Mouse (Mus musculus): ENCODE results near the gene Vmn2r84. TPM values are rescaled to one million over a fixed set of nuclear protein-coding genes. Genes with fewer than 3 reads are reported as not detected.
"Not testable (repeated sequence)": the region's sequence is repeated elsewhere in the genome, so short reads cannot be mapped to it uniquely, and the experiment has no call there.

The Vmn2r84 gene
- polyA plus RNA-seq, 1 experiment from 2014 or later: not detected

- Histone ChIP-seq H3K27me3 (no peaks in the 10 kb centered on the region), H3K4me1 (no peaks in the 10 kb centered on the region), H3K4me2 (no peak overlapping the region), H3K4me3 (replicated peaks) (no peak overlapping the region), H3K9me3 (no peaks in the 10 kb centered on the region), H3K9ac (no peak overlapping the region), H3K27ac (no peak overlapping the region), H3K36me3 (replicated peaks) (no peaks in the 10 kb centered on the region)
- ATAC-seq (ENCODE audit: low FRiP score): no peak
Measured at GRCm38 (mm10) chr10:130368384-130368783, 25.7 kb downstream of the Vmn2r84 start.

DNA sequence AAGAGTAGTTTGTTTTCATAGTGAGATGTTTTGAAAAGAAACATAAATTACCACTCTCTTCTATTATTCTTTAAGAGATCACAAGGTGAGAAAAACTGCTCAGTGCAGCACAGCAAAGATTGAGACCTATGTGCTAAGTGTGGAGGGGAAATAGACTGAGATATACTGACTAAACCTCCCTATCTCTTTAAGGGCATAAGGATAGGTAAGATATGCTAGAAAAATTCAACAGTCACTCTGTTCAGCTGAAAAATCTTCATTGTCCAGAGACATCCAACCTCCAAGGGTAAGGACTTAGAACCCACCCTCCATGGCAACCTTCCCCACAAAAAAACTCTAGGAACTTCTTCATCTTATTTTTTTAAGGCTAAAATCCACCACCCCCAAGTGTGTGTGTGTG lies 29.4 kb downstream of the Vmn2r84 start:
- no peaks in the 10 kb centered on the region for H3K9me3 ChIP-seq
- no peak overlapping the region for H3K4me2 ChIP-seq
- no peak overlapping the region for H3K27ac ChIP-seq
- no peaks in the 10 kb centered on the region for H3K27me3 ChIP-seq
- no peak overlapping the region for H3K4me3 ChIP-seq (replicated peaks)
- no peak overlapping the region for H3K9ac ChIP-seq
- no peak for ATAC-seq (ENCODE audit: low FRiP score)
- H3K36me3 ChIP-seq (replicated peaks): no peaks in the 10 kb centered on the region
- no peaks in the 10 kb centered on the region for H3K4me1 ChIP-seq

DNA sequence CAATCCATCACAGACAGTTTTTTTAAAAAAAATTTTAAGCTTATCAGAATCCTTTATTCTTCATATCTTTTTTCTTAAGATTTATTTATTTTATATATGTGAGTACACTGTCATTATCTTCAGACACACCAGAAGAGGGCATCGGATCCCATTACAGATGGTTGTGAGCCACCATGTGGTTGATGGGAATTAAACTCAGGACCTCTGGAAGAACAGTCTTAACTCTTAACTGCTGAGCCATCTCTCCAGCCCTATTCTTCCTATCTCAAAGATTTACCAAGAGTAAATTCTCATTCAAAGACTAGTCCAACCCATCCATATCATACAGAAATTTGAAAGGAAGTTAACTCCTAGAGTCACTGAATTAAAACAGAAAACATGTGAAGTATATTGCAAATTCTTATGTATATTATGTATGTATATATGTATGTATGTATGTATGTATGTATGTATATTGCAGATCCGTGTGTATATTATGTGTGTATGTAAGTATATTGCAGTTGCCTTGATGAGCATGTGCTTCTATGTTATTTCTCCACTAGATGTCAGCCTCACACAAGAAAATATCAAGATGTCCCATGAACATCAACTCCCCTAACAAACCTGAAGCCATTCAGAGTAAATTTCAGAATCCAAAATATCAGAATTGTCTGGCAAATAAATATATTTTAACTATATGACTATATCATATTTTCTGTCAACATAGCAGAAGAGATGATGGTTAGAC lies 30.5 kb downstream of the Vmn2r84 start:
- Histone ChIP-seq H3K9me3 (no peaks in the 10 kb centered on the region), H3K4me3 (replicated peaks) (no peak overlapping the region), H3K9ac (no peak overlapping the region), H3K36me3 (replicated peaks) (no peaks in the 10 kb centered on the region), H3K4me2 (no peak overlapping the region), H3K27ac (no peak overlapping the region), H3K4me1 (no peaks in the 10 kb centered on the region), H3K27me3 (no peaks in the 10 kb centered on the region)
- WGBS: 60% methylated on average over 2 of the region's 2 CpGs
- peak; percentile 79; the same call in 1 of the 2 replicates for ATAC-seq (ENCODE audit: low FRiP score)

GRCm38 (mm10) chr10:130344056-130344455 lies 50.1 kb downstream of the Vmn2r84 start:
- Histone ChIP-seq H3K27ac (no peak overlapping the region), H3K27me3 (no peaks in the 10 kb centered on the region), H3K4me1 (no peaks in the 10 kb centered on the region), H3K36me3 (replicated peaks) (no peaks in the 10 kb centered on the region), H3K9ac (no peak overlapping the region), H3K4me2 (no peak overlapping the region), H3K4me3 (replicated peaks) (no peak overlapping the region), H3K9me3 (no peaks in the 10 kb centered on the region)
- no peak for ATAC-seq (ENCODE audit: low FRiP score)
- 96% methylated on average over 1 of the region's 1 CpGs for WGBS

DNA sequence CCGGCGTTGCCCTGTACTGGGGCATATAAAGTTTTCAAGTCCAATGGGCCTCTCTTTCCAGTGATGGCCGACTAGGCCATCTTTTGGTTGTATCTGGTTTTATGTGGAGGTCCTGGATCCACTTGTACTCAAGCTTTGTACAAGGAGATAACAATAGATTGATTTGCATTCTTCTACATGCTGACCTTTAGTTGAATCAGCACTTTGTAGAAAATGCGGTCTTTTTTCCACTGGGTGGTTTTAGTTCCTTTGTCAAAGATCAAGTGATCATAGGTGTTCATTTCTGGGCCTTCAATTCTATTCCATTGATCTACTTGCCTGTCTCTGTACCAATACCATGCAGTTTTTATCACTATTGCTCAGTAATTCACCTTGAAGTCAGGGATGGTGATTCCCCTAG lies 54.1 kb downstream of the Vmn2r84 start:
- H3K4me3 ChIP-seq (replicated peaks); H3K27ac ChIP-seq; H3K4me2 ChIP-seq; ATAC-seq (ENCODE audit: low FRiP score); H3K9ac ChIP-seq; H3K27me3 ChIP-seq; H3K4me1 ChIP-seq; H3K36me3 ChIP-seq (replicated peaks); H3K9me3 ChIP-seq: not testable (repeated sequence)
- WGBS: 89% methylated on average over 4 of the region's 4 CpGs

DNA sequence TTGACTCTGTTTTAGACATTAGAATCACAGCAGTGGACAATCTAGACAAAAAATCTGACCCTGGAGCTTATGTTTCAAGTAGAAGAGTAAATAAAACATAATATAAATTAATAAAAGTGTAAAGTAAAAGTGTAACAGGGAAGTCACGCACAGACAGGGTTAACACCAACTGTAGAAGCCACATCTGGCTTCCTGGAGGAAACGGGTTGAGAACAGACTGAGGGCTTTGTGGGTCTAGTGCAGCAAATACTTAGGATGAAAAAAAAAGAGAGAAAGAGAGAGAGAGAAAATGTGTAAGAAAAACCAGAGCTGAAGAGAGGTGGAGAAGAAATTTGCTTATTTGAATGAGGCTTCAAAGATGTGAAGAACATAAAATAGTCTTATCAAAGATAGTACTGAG lies 56.6 kb downstream of the Vmn2r84 start:
- Histone ChIP-seq H3K4me3 (replicated peaks) (no peak overlapping the region), H3K36me3 (replicated peaks) (no peaks in the 10 kb centered on the region), H3K9me3 (no peaks in the 10 kb centered on the region), H3K27ac (no peak overlapping the region), H3K9ac (no peak overlapping the region), H3K27me3 (no peaks in the 10 kb centered on the region), H3K4me2 (no peak overlapping the region), H3K4me1 (no peaks in the 10 kb centered on the region)
- WGBS: 76% methylated on average over 2 of the region's 2 CpGs
- ATAC-seq (ENCODE audit: low FRiP score): no peak

DNA sequence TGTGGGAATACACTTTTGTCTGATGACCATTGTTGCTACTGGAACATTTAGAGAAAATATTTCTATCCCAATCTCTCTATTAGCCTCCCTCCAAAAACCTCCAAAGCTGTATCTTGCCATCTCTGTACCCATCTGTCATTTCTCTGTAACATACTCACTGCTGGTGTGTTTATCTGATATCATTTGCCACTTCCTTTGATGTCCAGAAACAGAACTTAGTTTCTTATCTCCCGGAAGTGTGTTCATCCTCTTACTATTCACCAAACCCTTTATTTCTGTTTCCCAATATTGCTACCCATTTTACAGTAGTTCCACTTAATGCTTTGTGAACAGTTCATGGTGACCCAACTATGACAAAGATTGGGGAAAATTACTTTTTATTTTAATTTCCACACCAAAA lies 57.7 kb downstream of the Vmn2r84 start:
- Histone ChIP-seq H3K36me3 (replicated peaks) (no peaks in the 10 kb centered on the region), H3K4me1 (no peaks in the 10 kb centered on the region), H3K9me3 (no peaks in the 10 kb centered on the region), H3K9ac (no peak overlapping the region), H3K27ac (no peak overlapping the region), H3K4me2 (no peak overlapping the region), H3K4me3 (replicated peaks) (no peak overlapping the region), H3K27me3 (no peaks in the 10 kb centered on the region)
- 90% methylated on average over 1 of the region's 1 CpGs for WGBS
- no peak for ATAC-seq (ENCODE audit: low FRiP score)

DNA sequence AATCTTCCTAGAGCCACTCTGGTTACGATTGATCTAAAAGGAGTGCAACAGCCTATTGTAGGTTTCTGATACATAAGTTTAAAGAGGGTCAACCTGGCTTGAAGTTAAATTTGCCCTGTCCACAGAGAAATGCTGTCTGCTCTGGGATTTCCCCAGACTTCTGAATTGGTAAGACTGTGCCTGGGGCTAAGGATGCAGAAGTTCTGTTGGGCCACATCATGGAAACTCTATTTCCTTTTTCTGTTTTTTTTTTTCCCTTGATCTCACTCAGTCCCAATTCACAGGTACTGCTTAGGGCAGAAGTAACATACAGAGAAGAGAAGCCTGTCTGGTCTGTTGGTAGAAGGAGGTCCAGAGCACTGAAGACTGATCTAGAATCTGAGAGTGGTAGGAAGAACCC lies 63.4 kb downstream of the Vmn2r84 start:
- ATAC-seq (ENCODE audit: low FRiP score): no peak
- WGBS: 95% methylated on average over 1 of the region's 1 CpGs
- H3K27ac ChIP-seq: no peak overlapping the region

More for the DNA sequence above, 63.4 kb downstream of the Vmn2r84 start:
- Histone ChIP-seq H3K27me3 (no peaks in the 10 kb centered on the region), H3K4me2 (no peak overlapping the region), H3K4me3 (replicated peaks) (no peak overlapping the region), H3K9ac (no peak overlapping the region), H3K36me3 (replicated peaks) (no peaks in the 10 kb centered on the region), H3K4me1 (no peaks in the 10 kb centered on the region), H3K9me3 (no peaks in the 10 kb centered on the region)

Other genes with a start within 250 kb of the Vmn2r84 start
- not detected in 2 replicates for gene Olfr825, start 227.6 kb downstream of the Vmn2r84 start, polyA plus RNA-seq (2016; fragmentation: Nextera tagmentation; extraction: Ambion mirVana)
- gene Olfr826, start 210.1 kb downstream of the Vmn2r84 start, polyA plus RNA-seq (2016; fragmentation: Nextera tagmentation; extraction: Ambion mirVana): not detected in 2 replicates
- gene Olfr827, start 179.9 kb downstream of the Vmn2r84 start, polyA plus RNA-seq (2016; fragmentation: Nextera tagmentation; extraction: Ambion mirVana): not detected in 2 replicates
- gene Neurod4, start 114.1 kb downstream of the Vmn2r84 start, polyA plus RNA-seq (2016; fragmentation: Nextera tagmentation; extraction: Ambion mirVana): 5.1 and 5.7 TPM in 2 replicates
- gene Tespa1, start 71.5 kb downstream of the Vmn2r84 start, polyA plus RNA-seq (2016; fragmentation: Nextera tagmentation; extraction: Ambion mirVana): not detected in 2 replicates
- not detected in 2 replicates for gene Vmn2r85, start 35.4 kb upstream of the Vmn2r84 start, polyA plus RNA-seq (2016; fragmentation: Nextera tagmentation; extraction: Ambion mirVana)
- 0.03 TPM in 1 of 2 replicates, not detected in the other for gene Vmn2r86, start 61.7 kb upstream of the Vmn2r84 start, polyA plus RNA-seq (2016; fragmentation: Nextera tagmentation; extraction: Ambion mirVana)
- 0.05 and 0.10 TPM in 2 replicates for gene Vmn2r87, start 103.1 kb upstream of the Vmn2r84 start, polyA plus RNA-seq (2016; fragmentation: Nextera tagmentation; extraction: Ambion mirVana)